Mouse (Mus musculus): ENCODE results near the gene Kdm3a.

GRCm38 (mm10) chr6:71632486-71632828, 333 bp downstream of the Kdm3a start:
- TF ChIP-seq EP300 (optimal IDR thresholded peaks at IDR 0.05) (no peak), CTCF (IDR thresholded peaks at IDR 0.05; ENCODE audit: low read depth) (no peak)

Measured in stomach, postnatal 0 days (tissue).